Mouse (Mus musculus) limb, embryonic 13.5 days (tissue): ENCODE results near the gene Ctf1. TPM values are rescaled to one million over a fixed set of nuclear protein-coding genes. Genes with fewer than 3 reads are reported as not detected.
"Not testable (repeated sequence)": the region's sequence is repeated elsewhere in the genome, so short reads cannot be mapped to it uniquely, and the experiment has no call there.

Source experiments
- ATAC-seq: fragments of 200-750 bp; cut with Nextera tagmentation; 2 replicates; pipeline ENCODE4 v1.8.0; 2017; ENCODE audit warnings: low read depth, moderate number of reproducible peaks, moderate TSS enrichment; ENCODE audit not compliant: low FRiP score
- H3K27ac ChIP-seq: fragments of 300-500 bp; sonication (generic); 2 replicates; pipeline ENCODE4 v1.5.1; 2015; ENCODE audit warnings: inconsistent platforms, mild to moderate bottlenecking, moderate library complexity
- H3K27me3 ChIP-seq: fragments of 300-500 bp; sonication (generic); 2 replicates; pipeline ENCODE4 v1.6.1; 2015; ENCODE audit warnings: mild to moderate bottlenecking, inconsistent platforms
- H3K36me3 ChIP-seq: fragments of 300-500 bp; sonication (generic); 2 replicates; pipeline ENCODE4 v1.6.1; 2015; ENCODE audit warnings: inconsistent platforms, mild to moderate bottlenecking, moderate library complexity
- H3K4me1 ChIP-seq: fragments of 300-500 bp; sonication (generic); 2 replicates; pipeline ENCODE4 v1.6.1; 2015; ENCODE audit warnings: inconsistent platforms
- H3K4me2 ChIP-seq: fragments of 300-500 bp; sonication (generic); replicated peaks from 2 replicates; pipeline ENCODE4 v1.6.1; 2015; ENCODE audit warnings: inconsistent platforms, mild to moderate bottlenecking, moderate library complexity
- H3K4me3 ChIP-seq: fragments of 300-500 bp; sonication (generic); 2 replicates; pipeline ENCODE4 v1.5.1; 2015; ENCODE audit warnings: moderate library complexity, mild to moderate bottlenecking, inconsistent platforms
- H3K9ac ChIP-seq: fragments of 300-500 bp; sonication (generic); 2 replicates; pipeline ENCODE4 v1.6.1; 2015; ENCODE audit warnings: mild to moderate bottlenecking, inconsistent platforms
- H3K9me3 ChIP-seq: fragments of 300-500 bp; sonication (generic); 2 replicates; pipeline ENCODE4 v1.6.1; 2016; ENCODE audit warnings: inconsistent platforms
- WGBS: fragments of 180-500 bp; shearing (Covaris S2); methylation state at CpG from one replicate; pipeline ENCODE4 v1.1.7; 2015; 5-methylcytosine and 5-hydroxymethylcytosine counted together
- polyA plus RNA-seq: library from polyadenylated mRNA; unstranded; fragments of >200 nt; fragmentation: Nextera tagmentation; extraction: Ambion mirVana; gene quantifications from 2 replicates; pipeline ENCODE4 v1.2.1, GENCODE M21; 2015

Gene Ctf1
- polyA plus RNA-seq, 1 experiment from 2014 or later, result 28.3 TPM

DNA sequence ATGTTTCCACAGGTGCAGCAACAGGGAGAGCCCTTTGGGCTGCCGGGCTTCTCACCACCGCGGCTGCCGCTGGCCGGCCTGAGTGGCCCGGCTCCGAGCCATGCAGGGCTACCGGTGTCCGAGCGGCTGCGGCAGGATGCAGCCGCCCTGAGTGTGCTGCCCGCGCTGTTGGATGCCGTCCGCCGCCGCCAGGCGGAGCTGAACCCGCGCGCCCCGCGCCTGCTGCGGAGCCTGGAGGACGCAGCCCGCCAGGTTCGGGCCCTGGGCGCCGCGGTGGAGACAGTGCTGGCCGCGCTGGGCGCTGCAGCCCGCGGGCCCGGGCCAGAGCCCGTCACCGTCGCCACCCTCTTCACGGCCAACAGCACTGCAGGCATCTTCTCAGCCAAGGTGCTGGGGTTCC, 4.5 kb downstream of the Ctf1 start:
- Histone ChIP-seq H3K36me3 (peaks cover 39% of the 10 kb centered on the region), H3K27ac (no peak overlapping the region), H3K9me3 (no peaks in the 10 kb centered on the region), H3K9ac (peak overlapping the region; percentile 73), H3K27me3 (no peaks in the 10 kb centered on the region), H3K4me1 (peaks cover 38% of the 10 kb centered on the region), H3K4me3 (peak overlapping the region; percentile 40), H3K4me2 (peak overlapping the region; percentile 68)
- 2% methylated on average over 38 of the region's 41 CpGs for WGBS
- no peak for ATAC-seq

DNA sequence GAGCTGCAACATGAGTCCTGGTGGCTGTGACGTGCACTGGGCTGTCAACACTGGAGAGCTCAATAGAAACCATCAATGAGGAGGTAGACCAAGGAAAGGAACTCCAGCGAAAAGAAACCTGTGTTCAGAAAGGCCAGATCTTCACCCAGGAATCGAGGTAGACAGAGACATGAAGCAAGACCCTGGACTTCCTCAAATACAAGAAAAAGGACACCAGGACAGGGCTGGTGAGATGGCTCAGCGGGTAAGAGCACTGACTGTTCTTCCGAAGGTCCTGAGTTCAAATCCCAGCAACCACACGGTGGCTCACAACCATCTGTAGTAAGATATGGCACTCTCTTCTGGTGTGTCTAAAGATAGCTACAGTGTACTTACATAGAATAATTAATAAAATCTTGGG, 5.8 kb downstream of the Ctf1 start:
- no peak for ATAC-seq
- H3K4me3 ChIP-seq, result no peak overlapping the region
- H3K36me3 ChIP-seq, result peaks cover 39% of the 10 kb centered on the region
- H3K4me2 ChIP-seq, result no peak overlapping the region
- no peaks in the 10 kb centered on the region for H3K9me3 ChIP-seq
- H3K27ac ChIP-seq, result no peak overlapping the region
- H3K9ac ChIP-seq, result no peak overlapping the region
- H3K27me3 ChIP-seq, result no peaks in the 10 kb centered on the region
- H3K4me1 ChIP-seq, result peaks cover 33% of the 10 kb centered on the region
- 90% methylated on average over 6 of the region's 6 CpGs for WGBS

DNA sequence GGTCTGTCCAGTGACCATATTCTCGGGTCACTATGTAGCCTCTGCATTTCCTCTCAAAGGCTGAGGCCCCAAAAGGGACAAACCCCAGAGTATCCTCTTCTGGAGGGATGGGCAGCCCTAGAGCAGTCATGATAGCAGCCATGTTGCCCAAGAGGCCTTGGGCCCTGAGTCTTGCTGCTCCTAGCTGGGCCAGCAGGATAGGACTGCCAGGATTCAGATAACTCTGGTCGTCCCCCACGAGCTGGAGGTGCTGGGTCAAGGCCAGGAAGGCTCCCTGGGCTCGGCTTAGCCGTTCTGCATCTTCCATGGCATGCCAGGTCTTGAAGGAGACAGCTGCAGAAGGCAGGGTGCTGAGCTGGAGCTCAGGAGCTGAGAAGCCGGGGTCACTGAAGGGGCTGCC, 6.7 kb downstream of the Ctf1 start:
- Histone ChIP-seq H3K27ac (no peak overlapping the region), H3K4me3 (no peak overlapping the region), H3K27me3 (no peaks in the 10 kb centered on the region), H3K9ac (no peak overlapping the region), H3K36me3 (peaks cover 39% of the 10 kb centered on the region), H3K9me3 (no peaks in the 10 kb centered on the region), H3K4me2 (no peak overlapping the region), H3K4me1 (peaks cover 24% of the 10 kb centered on the region)
- WGBS, result 93% methylated on average over 6 of the region's 6 CpGs
- no peak for ATAC-seq

DNA sequence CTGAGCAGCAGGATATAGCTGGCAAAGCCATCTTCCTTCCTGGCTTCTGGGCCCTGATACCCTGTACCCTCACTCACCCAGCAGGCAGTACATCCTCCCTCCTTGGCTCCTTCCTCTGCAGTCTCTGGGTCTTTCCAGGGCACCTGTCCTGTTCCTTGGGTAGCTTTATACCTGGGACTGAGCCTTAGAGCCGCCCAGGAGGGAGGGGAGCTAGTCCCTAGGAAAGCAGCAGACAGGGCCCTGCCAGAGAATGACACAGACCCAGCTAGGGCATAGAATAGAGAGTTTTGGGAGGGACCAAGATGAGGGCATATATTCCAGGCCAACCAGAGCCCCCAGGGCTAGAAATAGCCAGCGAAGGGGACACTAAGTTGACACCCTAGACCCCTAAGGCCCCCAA, 13.0 kb downstream of the Ctf1 start:
- 47% methylated on average over 2 of the region's 2 CpGs for WGBS
- H3K9ac ChIP-seq, result no peak overlapping the region
- no peaks in the 10 kb centered on the region for H3K4me1 ChIP-seq
- no peak overlapping the region for H3K4me3 ChIP-seq
- ATAC-seq, result no peak
- no peak overlapping the region for H3K4me2 ChIP-seq
- H3K9me3 ChIP-seq, result no peaks in the 10 kb centered on the region
- no peak overlapping the region for H3K27ac ChIP-seq
- H3K36me3 ChIP-seq, result no peaks in the 10 kb centered on the region
- no peaks in the 10 kb centered on the region for H3K27me3 ChIP-seq

DNA sequence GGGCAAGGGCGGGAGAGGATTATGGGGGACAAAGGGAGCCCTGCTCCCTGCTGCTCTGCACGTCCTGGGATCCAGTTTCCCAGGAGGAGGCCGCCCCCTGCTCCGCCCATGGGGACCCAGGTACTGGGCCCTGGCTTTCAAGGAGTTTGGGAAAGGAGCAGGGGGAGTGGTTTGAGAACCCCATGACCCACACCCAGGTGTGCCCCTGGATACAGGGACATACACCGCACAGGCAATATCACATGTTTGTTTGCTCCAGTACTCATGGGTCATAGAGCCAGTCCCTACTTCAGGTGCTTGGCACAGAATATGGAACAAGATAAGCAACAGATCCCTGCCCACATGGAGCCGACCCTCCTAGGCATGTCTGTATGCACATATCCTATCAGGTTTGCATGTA, 13.4 kb downstream of the Ctf1 start:
- WGBS, result 63% methylated on average over 6 of the region's 6 CpGs

DNA sequence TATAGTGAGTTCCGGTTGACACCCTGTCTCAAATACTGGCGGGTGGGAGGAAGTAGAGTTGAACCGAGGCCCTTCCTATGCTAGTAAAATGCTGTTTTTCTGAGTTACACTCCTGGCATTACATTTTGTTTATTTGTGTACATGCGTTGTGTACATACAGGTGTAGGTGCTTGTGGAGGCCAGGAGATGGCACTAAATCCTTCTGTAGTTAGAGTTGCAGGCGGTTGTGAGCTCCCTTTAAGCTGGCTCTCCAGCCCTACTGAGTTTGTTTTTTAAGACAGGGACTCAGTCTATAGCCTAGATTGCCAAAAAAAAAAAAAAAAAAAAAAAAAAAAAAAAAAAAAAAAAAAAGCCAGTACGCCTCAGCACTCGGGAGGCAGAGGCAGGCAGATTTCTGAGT, 15.4 kb downstream of the Ctf1 start:
- no peak overlapping the region for H3K4me3 ChIP-seq
- H3K4me2 ChIP-seq, result no peak overlapping the region
- H3K27ac ChIP-seq, result no peak overlapping the region
- WGBS, result 88% methylated on average over 7 of the region's 7 CpGs
- no peaks in the 10 kb centered on the region for H3K36me3 ChIP-seq
- no peaks in the 10 kb centered on the region for H3K4me1 ChIP-seq
- H3K9me3 ChIP-seq, result no peaks in the 10 kb centered on the region
- no peak for ATAC-seq
- H3K27me3 ChIP-seq, result no peaks in the 10 kb centered on the region
- no peak overlapping the region for H3K9ac ChIP-seq

More for the DNA sequence above, 13.4 kb downstream of the Ctf1 start:
- Histone ChIP-seq H3K9ac (no peak overlapping the region), H3K4me1 (no peaks in the 10 kb centered on the region), H3K4me2 (no peak overlapping the region), H3K9me3 (no peaks in the 10 kb centered on the region), H3K4me3 (no peak overlapping the region), H3K27ac (no peak overlapping the region), H3K36me3 (no peaks in the 10 kb centered on the region), H3K27me3 (no peaks in the 10 kb centered on the region)
- no peak for ATAC-seq

DNA sequence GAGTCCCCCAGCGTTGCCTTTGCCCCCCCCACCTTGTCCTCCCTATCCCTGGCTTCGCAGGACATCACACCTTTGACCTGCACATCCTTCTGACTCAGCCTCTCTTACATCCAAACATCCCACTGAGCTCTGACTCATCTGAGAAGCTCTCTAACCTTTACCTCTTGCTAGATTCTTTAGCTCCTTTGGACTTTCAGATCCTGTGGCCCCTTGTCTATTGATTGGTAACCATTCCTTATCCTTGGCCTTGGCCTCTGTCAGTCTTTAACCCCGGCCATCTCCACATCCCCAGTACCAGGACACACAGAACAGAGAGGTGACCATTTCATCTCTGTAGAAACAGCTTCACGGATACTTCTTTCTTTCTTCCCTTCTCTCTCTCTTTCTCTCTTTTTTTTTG, 17.6 kb downstream of the Ctf1 start:
- H3K27me3 ChIP-seq, result no peaks in the 10 kb centered on the region
- no peaks in the 10 kb centered on the region for H3K36me3 ChIP-seq
- H3K9ac ChIP-seq, result no peak overlapping the region
- H3K4me1 ChIP-seq, result no peaks in the 10 kb centered on the region
- H3K4me2 ChIP-seq, result no peak overlapping the region
- no peaks in the 10 kb centered on the region for H3K9me3 ChIP-seq
- no peak for ATAC-seq
- H3K4me3 ChIP-seq, result no peak overlapping the region
- WGBS, result 68% methylated on average over 4 of the region's 4 CpGs
- H3K27ac ChIP-seq, result no peak overlapping the region

DNA sequence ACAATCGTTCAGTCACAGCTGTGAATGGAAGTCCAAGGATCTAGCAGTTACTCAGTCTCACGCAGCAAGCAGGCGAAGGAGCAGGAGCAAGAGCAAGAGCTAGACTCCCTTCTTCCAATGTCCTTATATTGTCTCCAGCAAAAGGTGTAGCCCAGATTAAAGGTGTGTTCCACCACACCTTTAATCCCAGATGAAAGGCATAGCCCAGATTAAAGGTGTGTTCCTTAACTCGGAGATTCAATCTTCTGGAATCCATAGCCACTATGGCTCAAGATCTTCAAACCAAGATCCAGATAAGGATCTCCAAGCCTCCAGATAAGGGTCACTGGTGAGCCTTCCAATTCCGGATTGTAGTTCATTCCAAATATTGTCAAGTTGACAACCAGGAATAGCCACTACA, 19.5 kb downstream of the Ctf1 start, which contains the start of gene Ctf2:
Ctf2 (minus strand) TSS at position 101 of the 400 bp plus-strand sequence.
- not testable (repeated sequence) for H3K9me3 ChIP-seq, H3K27ac ChIP-seq, H3K4me2 ChIP-seq, ATAC-seq, H3K4me1 ChIP-seq, H3K9ac ChIP-seq, H3K27me3 ChIP-seq, H3K36me3 ChIP-seq, H3K4me3 ChIP-seq
- WGBS, result 100% methylated on average over 1 of the region's 5 CpGs

DNA sequence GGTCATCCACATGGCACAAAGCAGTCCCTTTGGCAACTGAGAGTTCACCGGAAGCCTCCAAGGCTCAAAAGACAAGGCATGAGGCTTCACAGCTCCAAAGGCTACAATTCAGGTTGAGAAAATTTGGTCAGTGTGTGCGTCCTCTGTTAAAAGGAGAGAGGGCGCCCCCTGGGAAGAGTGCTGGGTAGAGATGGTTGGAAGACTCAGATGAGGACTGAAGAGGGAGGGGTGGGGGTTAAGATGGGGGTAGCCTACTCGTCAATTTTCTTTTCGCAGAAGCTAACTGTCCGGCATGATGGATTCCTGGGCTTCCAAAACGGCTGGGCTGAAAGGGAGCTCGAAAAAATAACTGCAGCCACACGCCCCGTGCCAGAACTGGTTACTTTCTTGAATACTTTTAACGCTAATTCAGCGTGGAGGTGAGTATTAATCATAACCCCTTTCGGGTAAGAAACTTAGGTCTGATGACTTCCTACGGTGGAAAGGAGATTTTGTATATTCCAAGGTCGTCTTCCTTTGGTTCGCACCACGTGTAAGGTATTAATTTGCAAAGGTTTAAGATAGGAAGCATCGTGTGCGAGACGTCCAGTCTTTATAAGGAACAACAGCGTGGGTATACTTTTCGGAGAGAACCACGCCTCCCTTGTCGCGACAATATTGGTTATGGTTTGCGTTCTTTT, 32.0 kb downstream of the Ctf1 start, which contains the start of gene Fbxl19:
Fbxl19 (plus strand) TSS at position 178 of the 680 bp plus-strand sequence.
- Histone ChIP-seq H3K9me3 (no peaks in the 10 kb centered on the region), H3K4me3 (peak within 1 kb of the TSS; percentile 96), H3K9ac (peak within 1 kb of the TSS; percentile 92), H3K4me2 (peak within 1 kb of the TSS; percentile 85), H3K36me3 (peaks cover 17% of the 10 kb centered on the region), H3K27me3 (no peaks in the 10 kb centered on the region), H3K27ac (peak within 1 kb of the TSS; percentile 93), H3K4me1 (peaks cover 22% of the 10 kb centered on the region)
- ATAC-seq, result no peak
- WGBS, result 1% methylated on average over 26 of the region's 26 CpGs

DNA sequence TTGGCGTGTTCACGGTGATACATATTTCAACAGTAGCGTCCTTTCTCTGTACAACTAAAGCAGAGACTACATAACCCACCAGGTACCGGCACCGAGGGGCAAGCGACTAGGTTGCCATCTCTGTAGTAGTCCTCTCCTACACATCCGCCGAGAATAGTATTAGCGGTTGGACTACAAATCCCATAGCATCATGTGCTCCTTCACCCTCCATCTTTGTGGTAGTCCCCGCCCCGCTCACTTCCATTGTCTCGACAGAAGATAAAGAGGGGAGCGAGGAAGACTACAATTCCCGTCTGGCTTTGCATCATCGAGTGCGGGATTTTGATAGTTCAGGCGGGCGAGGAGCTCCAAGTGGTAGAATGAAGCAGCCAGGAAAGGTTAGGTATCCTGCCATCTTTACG, 32.7 kb downstream of the Ctf1 start:
- Histone ChIP-seq H3K27ac (peak overlapping the region; percentile 93), H3K4me3 (peak overlapping the region; percentile 96), H3K36me3 (peaks cover 25% of the 10 kb centered on the region), H3K27me3 (no peaks in the 10 kb centered on the region), H3K9me3 (no peaks in the 10 kb centered on the region), H3K9ac (peak overlapping the region; percentile 92), H3K4me2 (peak overlapping the region; percentile 85), H3K4me1 (peaks cover 22% of the 10 kb centered on the region)
- WGBS, result under 1% methylated on average over 19 of the region's 19 CpGs
- ATAC-seq, result peak; percentile 85

DNA sequence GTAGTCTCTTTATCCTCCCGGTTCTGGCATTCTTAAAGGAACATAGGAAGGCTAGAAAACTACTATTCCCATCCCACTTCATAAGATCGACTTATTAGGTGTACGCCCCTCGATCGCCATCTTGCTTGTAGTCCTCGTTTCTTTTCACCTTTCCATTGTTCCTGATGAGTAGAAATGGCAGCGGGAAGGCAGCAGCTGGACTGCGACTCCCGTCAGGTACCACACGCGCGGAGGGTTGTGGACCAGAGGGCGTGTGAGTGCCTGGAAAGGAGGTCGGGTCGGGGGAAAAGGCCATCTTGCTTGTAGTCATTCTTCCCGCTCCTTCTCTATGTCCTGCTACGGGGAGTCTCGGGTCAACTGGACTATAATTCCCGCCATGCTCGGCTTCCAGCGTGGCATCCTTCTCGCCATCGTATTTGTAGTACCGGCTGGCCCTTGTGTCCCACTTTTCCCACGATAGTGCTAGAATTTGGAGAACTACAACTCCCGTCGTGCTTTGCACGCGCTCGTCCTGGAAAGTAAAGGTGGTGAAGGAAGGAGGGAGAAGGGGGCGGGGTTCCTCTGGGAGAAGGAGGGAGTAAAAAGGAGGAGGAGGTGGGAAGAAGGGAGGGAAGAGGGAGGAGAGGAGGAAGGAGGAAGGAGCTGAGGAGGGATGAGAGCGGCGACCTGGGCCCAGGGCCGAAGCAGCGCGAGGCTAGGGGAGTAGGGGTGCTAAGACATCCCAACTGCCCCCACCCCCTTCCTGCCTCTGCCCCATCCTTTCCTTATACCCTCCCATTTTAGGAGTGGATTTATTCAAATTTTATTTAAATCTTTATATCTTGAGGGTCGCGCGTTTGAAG, 33.3 kb downstream of the Ctf1 start:
- Histone ChIP-seq H3K4me2 (peak overlapping the region; percentile 85), H3K4me3 (peak overlapping the region; percentile 96), H3K9ac (peak overlapping the region; percentile 92), H3K9me3 (no peaks in the 10 kb centered on the region), H3K27me3 (no peaks in the 10 kb centered on the region), H3K36me3 (peaks cover 31% of the 10 kb centered on the region), H3K27ac (peak overlapping the region; percentile 93), H3K4me1 (peaks cover 22% of the 10 kb centered on the region)
- WGBS, result under 1% methylated on average over 39 of the region's 39 CpGs
- ATAC-seq, result peak; percentile 91
